8 mouse cellular contexts compared by ENCODE assay signal in genomic region chr1:55838168-55838567, GRCm38 (mm10).
A peak's percentile ranks its signal among the peaks of the same experiment; 100 is the strongest.
DNase-seq lines count a peak whose midpoint lies in the region; ATAC-seq and TF ChIP-seq lines count a peak whose summit lies in the region.

No protein-coding gene starts in this region.

- no peak for TF ChIP-seq EP300 in liver, embryonic 14.5 days (IDR thresholded peaks at IDR 0.05; ENCODE audit: low read depth)

- no peak for ATAC-seq in Patski
- ATAC-seq in liver, embryonic 14.5 days (ENCODE audit: insufficient read depth): no peak
- ATAC-seq in neural tube, embryonic 15.5 days (ENCODE audit: low FRiP score): peak; percentile 53; the same call in 1 of the 2 replicates
- no peak for ATAC-seq in activated CD4-positive, CD25-positive, alpha-beta regulatory T cell, adult 4 months

- H3K4me2 ChIP-seq in liver, embryonic 14.5 days (ENCODE audit: low read depth): no peak overlapping the region
- H3K4me2 ChIP-seq in neural tube, embryonic 15.5 days: no peak overlapping the region

- no peaks in the 10 kb centered on the region for H3K9me3 ChIP-seq in liver, embryonic 14.5 days (ENCODE audit: control insufficient read depth, low read length)
- no peaks in the 10 kb centered on the region for H3K9me3 ChIP-seq in neural tube, embryonic 15.5 days (replicated peaks)

- 5% methylated on average over 2 of the region's 2 CpGs for WGBS in liver, embryonic 14.5 days (ENCODE audit: insufficient replicate concordance)
- 1% methylated on average over 2 of the region's 2 CpGs for whole genome bisulfite sequencing in neural tube, embryonic 15.5 days

- no peak overlapping the region for H3K9ac ChIP-seq in liver, embryonic 14.5 days (replicated peaks)
- H3K9ac ChIP-seq in neural tube, embryonic 15.5 days (replicated peaks): no peak overlapping the region

- intact Hi-C loops in gastrocnemius, adult 2 months (cut with DNase I): loop anchor here (1.0 to 5.0 kb wide), 2 partner anchors 101 to 434 kb away; no protein-coding TSS in a partner anchor

- no peak overlapping the region for H3K27ac ChIP-seq in gastrocnemius, adult 2 months
- H3K27ac ChIP-seq in liver, embryonic 14.5 days: no peak overlapping the region
- no peak overlapping the region for H3K27ac ChIP-seq in neural tube, embryonic 15.5 days (replicated peaks)

- peak; percentile 87 for TF ChIP-seq CTCF in Patski (IDR thresholded peaks at IDR 0.05)
- TF ChIP-seq CTCF in gastrocnemius, adult 2 months (IDR thresholded peaks at IDR 0.05): peak; percentile 91
- TF ChIP-seq CTCF in liver, embryonic 14.5 days (IDR thresholded peaks at IDR 0.05; ENCODE audit: low read depth): peak; percentile 53

- POLR2A ChIA-PET in Patski (lab: Charles Lee): no interaction called here

- CTCF ChIA-PET in Patski (lab: Charles Lee): interaction anchor here (0.7 to 3.9 kb wide), 14 partner anchors 9 to 434 kb away, joined by 3 to 21 read pairs (median 4); no protein-coding TSS in a partner anchor

- H3K27me3 ChIP-seq in Patski: no peaks in the 10 kb centered on the region
- H3K27me3 ChIP-seq in liver, embryonic 14.5 days (ENCODE audit: control insufficient read depth, insufficient read depth, low read length): no peaks in the 10 kb centered on the region
- H3K27me3 ChIP-seq in neural tube, embryonic 15.5 days (replicated peaks): no peaks in the 10 kb centered on the region; the same call in 1 of the 2 replicates

- in situ Hi-C loops in Patski (cut with MboI; ENCODE audit: low pct_unique_long_range_greater_than_20kb): loop anchor here (10.0 kb wide), 1 partner anchor 433 kb away; the partner anchor contains the start of gene Plcl1

- peak; percentile 77 for DNase-seq in CD4-positive, CD25-positive, alpha-beta regulatory T cell, adult 2 months (ENCODE audit: low read depth, low spot score)
- DNase-seq in Patski (ENCODE audit: low read depth, low spot score): no peak
- peak; percentile 45 to 79 for DNase-seq in cerebellum, postnatal 25 days
- peak; percentile 69 for DNase-seq in gastrocnemius, adult 2 months
- peak; percentile 83 for DNase-seq in kidney, postnatal 10 days
- no peak for DNase-seq in liver, embryonic 14.5 days (ENCODE audit: low read depth in 3 of 3, low spot score in 3 of 3)

- H3K36me3 ChIP-seq in liver, embryonic 14.5 days (replicated peaks; ENCODE audit: control insufficient read depth, insufficient read depth, low read depth): no peaks in the 10 kb centered on the region
- no peaks in the 10 kb centered on the region for H3K36me3 ChIP-seq in neural tube, embryonic 15.5 days

- no peak overlapping the region for H3K4me3 ChIP-seq in gastrocnemius, adult 2 months
- no peak overlapping the region for H3K4me3 ChIP-seq in liver, embryonic 14.5 days (ENCODE audit: insufficient read depth in 1 of 2, low read depth in 2 of 2, low read length in 2 of 2)
- H3K4me3 ChIP-seq in neural tube, embryonic 15.5 days (replicated peaks): no peak overlapping the region

- H3K4me1 ChIP-seq in liver, embryonic 14.5 days (replicated peaks; ENCODE audit: control insufficient read depth in 2 of 2, insufficient read depth in 2 of 2, low read length in 1 of 2): no peaks in the 10 kb centered on the region
- no peaks in the 10 kb centered on the region for H3K4me1 ChIP-seq in neural tube, embryonic 15.5 days

Comparison
In these comparisons a context has a peak if more than half of its experiments do, and no peak if none do; other contexts are left out.
1. DNase-seq: peak in CD4-positive, CD25-positive, alpha-beta regulatory T cell, adult 2 months (single experiment), cerebellum, postnatal 25 days (2 of 2), gastrocnemius, adult 2 months (single experiment) and kidney, postnatal 10 days (single experiment); none in Patski (single experiment) and liver, embryonic 14.5 days (0 of 3).
2. Peak in every context shown above with its lines, with median percentiles within 50 percentile points of each other: CTCF ChIP-seq.